Mouse (Mus musculus): Measurements from ENCODE around the gene Atf7ip.

DNA sequence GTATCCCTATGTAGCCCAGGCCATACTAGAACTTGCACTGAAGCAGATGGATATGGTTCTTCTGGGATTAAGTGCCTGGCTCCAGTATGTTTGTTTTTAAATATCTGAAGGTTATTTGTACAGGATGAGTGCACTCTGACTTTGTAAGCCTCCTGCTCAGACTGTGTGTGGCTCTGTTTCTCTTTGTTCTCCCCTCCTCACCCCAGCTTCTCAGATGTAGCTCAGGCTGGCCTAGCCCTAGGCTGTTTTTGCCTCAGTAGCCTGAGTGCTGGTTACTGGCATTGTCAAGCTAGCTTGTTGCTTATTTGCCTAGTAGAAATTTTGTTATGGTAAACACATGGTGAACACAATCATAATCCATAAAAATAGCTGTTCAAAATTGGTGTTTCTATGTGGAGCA lies 15.7 kb downstream of the Atf7ip start:
- TF ChIP-seq EP300 (IDR thresholded peaks at IDR 0.05; ENCODE audit: insufficient read depth, low read depth, low read length) (0 out of 2 replicates have a peak, but pooled peaks have one; percentile 25), POLR2A (IDR thresholded peaks at IDR 0.05; ENCODE audit: insufficient read depth, low read length) (no peak)
